ENCODE assay signal across 13 mouse cellular contexts in the genomic region with DNA sequence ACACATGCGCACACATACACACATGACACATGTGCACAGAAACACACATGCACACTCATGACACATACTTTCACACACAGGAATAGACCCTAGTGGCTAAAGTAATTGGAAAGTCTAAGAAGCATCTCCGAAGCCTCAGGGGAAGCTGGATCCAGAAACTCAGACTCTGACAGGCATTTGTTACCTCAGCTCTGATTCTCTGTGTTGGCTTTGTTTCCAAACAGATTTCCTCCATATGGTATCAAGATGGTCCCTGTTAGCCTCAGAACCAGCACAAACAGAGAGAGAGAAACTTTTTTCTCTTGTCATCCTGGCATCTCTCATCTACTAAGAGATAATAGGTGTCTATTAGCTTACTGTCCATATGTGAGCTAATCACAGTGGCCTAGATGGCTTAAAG. TPM values are rescaled to one million over a fixed set of nuclear protein-coding genes. Genes with fewer than 3 reads are reported as not detected.
A peak's percentile ranks its signal among the peaks of the same experiment; 100 is the strongest.
DNase-seq lines count a peak whose midpoint lies in the region; ATAC-seq lines count a peak whose summit lies in the region.
"Had no signal": no experiment of that assay in that cellular context is flagged by ENCODE, and none has a peak within 500 bp of the region (broad histone marks: within the 10 kb centered on the region; RNA-seq: fewer than 3 reads in every experiment).

No protein-coding gene starts in this region.

- no peak overlapping the region for H3K4me2 ChIP-seq in kidney, embryonic 15.5 days
- H3K4me2 ChIP-seq in embryonic facial prominence, embryonic 14.5 days (ENCODE audit: low read depth, low read length): no peak overlapping the region
- H3K4me2 ChIP-seq in limb, embryonic 12.5 days: no peak overlapping the region
- H3K4me2 ChIP-seq: midbrain, embryonic 15.5 days had no signal

- H3K27me3 ChIP-seq in kidney, embryonic 15.5 days: no peaks in the 10 kb centered on the region
- H3K27me3 ChIP-seq in embryonic facial prominence, embryonic 14.5 days (replicated peaks; ENCODE audit: control insufficient read depth, insufficient read depth, low read length): no peaks in the 10 kb centered on the region
- H3K27me3 ChIP-seq in limb, embryonic 12.5 days: no peaks in the 10 kb centered on the region
- H3K27me3 ChIP-seq: midbrain, embryonic 15.5 days had no signal

- ATAC-seq in kidney, embryonic 15.5 days (replicated peaks; ENCODE audit: low FRiP score): no peak
- ATAC-seq in embryonic facial prominence, embryonic 14.5 days (ENCODE audit: low read depth): no peak
- no peak for ATAC-seq in limb, embryonic 12.5 days (ENCODE audit: insufficient number of reproducible peaks, insufficient read depth, low FRiP score, low TSS enrichment, low read depth)
- ATAC-seq: midbrain, embryonic 15.5 days had no signal

- H3K4me3 ChIP-seq in kidney, embryonic 15.5 days (replicated peaks): no peak overlapping the region
- H3K4me3 ChIP-seq in embryonic facial prominence, embryonic 14.5 days (ENCODE audit: low read depth, low read length): no peak overlapping the region
- no peak overlapping the region for H3K4me3 ChIP-seq in limb, embryonic 12.5 days (replicated peaks)
- H3K4me3 ChIP-seq: midbrain, embryonic 15.5 days had no signal

- peaks cover 45% of the 10 kb centered on the region for H3K4me1 ChIP-seq in kidney, embryonic 15.5 days
- H3K4me1 ChIP-seq in embryonic facial prominence, embryonic 14.5 days (ENCODE audit: control insufficient read depth, insufficient read depth, low read length): peaks cover 33% of the 10 kb centered on the region
- H3K4me1 ChIP-seq in limb, embryonic 12.5 days (replicated peaks): peaks cover 69% of the 10 kb centered on the region

- no peaks in the 10 kb centered on the region for H3K9me3 ChIP-seq in kidney, embryonic 15.5 days (replicated peaks)
- no peaks in the 10 kb centered on the region for H3K9me3 ChIP-seq in embryonic facial prominence, embryonic 14.5 days (ENCODE audit: control insufficient read depth, low read length)
- H3K9me3 ChIP-seq in limb, embryonic 12.5 days: no peaks in the 10 kb centered on the region
- H3K9me3 ChIP-seq: midbrain, embryonic 15.5 days had no signal

- no peak for DNase-seq in kidney, postnatal 4 days
- peak; percentile 80 for DNase-seq in brain, adult 2 months (ENCODE audit: low read depth, low spot score)
- DNase-seq in embryonic facial prominence, embryonic 14.5 days (ENCODE audit: low spot score): peak; percentile 59
- DNase-seq in embryo, embryonic 11 days: no peak
- no peak for DNase-seq in lung, postnatal 25 days (ENCODE audit: low spot score)
- no peak for DNase-seq in adrenal gland, adult 18-20 months (ENCODE audit: low spot score in 2 of 2)
- DNase-seq: cerebellum, adult 8-10 months; kidney, adult 8-10 months; lung, adult 18-20 months; thymus, postnatal 14 days had no signal

- H3K36me3 ChIP-seq in kidney, embryonic 15.5 days: no peaks in the 10 kb centered on the region
- H3K36me3 ChIP-seq in embryonic facial prominence, embryonic 14.5 days (ENCODE audit: control insufficient read depth, insufficient read depth, low read length): no peaks in the 10 kb centered on the region
- no peaks in the 10 kb centered on the region for H3K36me3 ChIP-seq in limb, embryonic 12.5 days
- H3K36me3 ChIP-seq: midbrain, embryonic 15.5 days had no signal

- 92% methylated on average over 2 of the region's 2 CpGs for WGBS in kidney, embryonic 15.5 days
- WGBS in embryonic facial prominence, embryonic 14.5 days: 69% methylated on average over 2 of the region's 2 CpGs
- WGBS in limb, embryonic 12.5 days: 85% methylated on average over 2 of the region's 2 CpGs

- H3K27ac ChIP-seq in kidney, embryonic 15.5 days: peak overlapping the region; percentile 61; the same call in 1 of the 2 replicates
- peak overlapping the region; percentile 68 for H3K27ac ChIP-seq in embryonic facial prominence, embryonic 14.5 days (replicated peaks; ENCODE audit: low read depth, low read length)
- H3K27ac ChIP-seq in limb, embryonic 12.5 days: peak overlapping the region; percentile 87

- no peak overlapping the region for H3K9ac ChIP-seq in kidney, embryonic 15.5 days
- no peak overlapping the region for H3K9ac ChIP-seq in embryonic facial prominence, embryonic 14.5 days (ENCODE audit: low read depth, low read length)
- H3K9ac ChIP-seq in limb, embryonic 12.5 days (replicated peaks): no peak overlapping the region
- H3K9ac ChIP-seq: midbrain, embryonic 15.5 days had no signal

RNA-seq across cellular contexts. Expression of a gene that starts 5.6 kb away (rescaled TPM):
- polyA plus RNA-seq in kidney, embryonic 15.5 days (2015; fragmentation: Nextera tagmentation; extraction: Ambion mirVana): 33.3 and 34.6 TPM in 2 replicates
- 45.3 and 45.9 TPM in 2 replicates for polyA plus RNA-seq in embryonic facial prominence, embryonic 14.5 days (2014; fragmentation: Nextera tagmentation; extraction: Ambion mirVana)
- 52.6 and 56.3 TPM in 2 replicates for polyA plus RNA-seq in limb, embryonic 12.5 days (2016; fragmentation: Nextera tagmentation; extraction: Ambion mirVana)
- total RNA-seq in adrenal gland, adult 18-20 months (2021): 10 to 100 TPM; 40.4 to 51.7 TPM

RNA-seq across cellular contexts. Expression of a gene that starts 56.5 kb away (rescaled TPM):
- polyA plus RNA-seq in kidney, embryonic 15.5 days (2015; fragmentation: Nextera tagmentation; extraction: Ambion mirVana): not detected in 2 replicates
- polyA plus RNA-seq in embryonic facial prominence, embryonic 14.5 days (2014; fragmentation: Nextera tagmentation; extraction: Ambion mirVana): 0.49 and 0.79 TPM in 2 replicates
- polyA plus RNA-seq in limb, embryonic 12.5 days (2016; fragmentation: Nextera tagmentation; extraction: Ambion mirVana): not detected in 2 replicates
- not detected for total RNA-seq in adrenal gland, adult 18-20 months (2021)

Comparison
In these comparisons a context has a peak if more than half of its experiments do, and no peak if none do; other contexts are left out.
1. DNase-seq: peak in brain, adult 2 months (single experiment) and embryonic facial prominence, embryonic 14.5 days (single experiment); none in kidney, postnatal 4 days (0 of 2), embryo, embryonic 11 days (single experiment), lung, postnatal 25 days (single experiment) and adrenal gland, adult 18-20 months (0 of 2).
2. Peak in every context shown above with its lines, with median percentiles within 50 percentile points of each other: H3K27ac ChIP-seq.